Mouse (Mus musculus) hindbrain, embryonic 11.5 days (tissue): ENCODE results near the gene Il1r2. TPM values are rescaled to one million over a fixed set of nuclear protein-coding genes. Genes with fewer than 3 reads are reported as not detected.

Experiments used
- ATAC-seq: fragments of 200-750 bp; cut with Nextera tagmentation; 2 replicates; pipeline ENCODE4 v1.8.0; 2017; ENCODE audit warnings: mild to moderate bottlenecking, moderate TSS enrichment, moderate library complexity; ENCODE audit not compliant: low FRiP score
- DNase-seq: peaks from one replicate; pipeline ENCODE4 v3.0.0-alpha.2; 2015; ENCODE audit warnings: low spot score
- H3K27ac ChIP-seq: fragments of 300-500 bp; sonication (generic); 2 replicates; pipeline ENCODE4 v1.5.1; 2014; ENCODE audit warnings: mild to moderate bottlenecking, low read depth, low read length
- H3K27me3 ChIP-seq: fragments of 300-500 bp; sonication (generic); 2 replicates; pipeline ENCODE4 v1.6.1; 2014; ENCODE audit warnings: mild to moderate bottlenecking, low read length, moderate library complexity, mixed read lengths; ENCODE audit not compliant: control insufficient read depth, insufficient read depth
- H3K36me3 ChIP-seq: fragments of 300-500 bp; sonication (generic); 2 replicates; pipeline ENCODE4 v1.6.1; 2014; ENCODE audit warnings: mild to moderate bottlenecking, low read length, moderate library complexity, mixed read lengths; ENCODE audit not compliant: control insufficient read depth, insufficient read depth
- H3K4me1 ChIP-seq: fragments of 300-500 bp; sonication (generic); replicated peaks from 2 replicates; pipeline ENCODE4 v1.6.1; 2014; ENCODE audit warnings: low read length, mixed read lengths; ENCODE audit not compliant: control insufficient read depth, insufficient read depth
- H3K4me2 ChIP-seq: fragments of 300-500 bp; sonication (generic); replicated peaks from 2 replicates; pipeline ENCODE4 v1.6.1; 2014; ENCODE audit warnings: mild to moderate bottlenecking, low read depth, low read length
- H3K4me3 ChIP-seq: fragments of 300-500 bp; sonication (generic); 2 replicates; pipeline ENCODE4 v1.5.1; 2014; ENCODE audit warnings: low read depth, low read length
- H3K9ac ChIP-seq: fragments of 300-500 bp; sonication (generic); 2 replicates; pipeline ENCODE4 v1.6.1; 2014; ENCODE audit warnings: low read depth, low read length
- H3K9me3 ChIP-seq: fragments of 300-500 bp; sonication (generic); 2 replicates; pipeline ENCODE4 v1.6.1; 2016; ENCODE audit warnings: low read length; ENCODE audit not compliant: control insufficient read depth
- WGBS: fragments of 180-500 bp; shearing (Covaris S2); extraction: QIAGEN DNeasy Blood & Tissue Kit; methylation state at CpG from one replicate; pipeline ENCODE4 v1.1.7; 2014; 5-methylcytosine and 5-hydroxymethylcytosine counted together
- polyA plus RNA-seq: library from polyadenylated mRNA; unstranded; fragments of >200 nt; fragmentation: Nextera tagmentation; extraction: Ambion mirVana; gene quantifications from 2 replicates; pipeline ENCODE4 v1.2.1, GENCODE M21; 2014

Il1r2 gene
- polyA plus RNA-seq, 1 experiment from 2014 or later, result not detected

GRCm38 (mm10) chr1:40031626-40032025, 42.3 kb upstream of the Il1r2 start:
- Histone ChIP-seq H3K9ac (no peak overlapping the region), H3K9me3 (no peaks in the 10 kb centered on the region), H3K4me1 (no peaks in the 10 kb centered on the region), H3K4me3 (no peak overlapping the region), H3K36me3 (no peaks in the 10 kb centered on the region), H3K4me2 (no peak overlapping the region), H3K27ac (no peak overlapping the region), H3K27me3 (no peaks in the 10 kb centered on the region)
- ATAC-seq (no peak), DNase-seq (no peak)
- WGBS, result 90% methylated on average over 2 of the region's 2 CpGs

- Histone ChIP-seq H3K9ac (no peak overlapping the region), H3K9me3 (no peaks in the 10 kb centered on the region), H3K4me3 (no peak overlapping the region), H3K27me3 (no peaks in the 10 kb centered on the region), H3K27ac (no peak overlapping the region), H3K4me1 (no peaks in the 10 kb centered on the region), H3K36me3 (no peaks in the 10 kb centered on the region), H3K4me2 (no peak overlapping the region)
- 89% methylated on average over 4 of the region's 4 CpGs for WGBS
- no peak for ATAC-seq
- DNase-seq, result no peak
Measured at GRCm38 (mm10) chr1:40033315-40033714, 40.6 kb upstream of the Il1r2 start.

- Histone ChIP-seq H3K4me2 (no peak overlapping the region), H3K4me1 (no peaks in the 10 kb centered on the region), H3K9ac (no peak overlapping the region), H3K36me3 (no peaks in the 10 kb centered on the region), H3K27me3 (no peaks in the 10 kb centered on the region), H3K9me3 (no peaks in the 10 kb centered on the region), H3K4me3 (no peak overlapping the region), H3K27ac (no peak overlapping the region)
- 76% methylated on average over 12 of the region's 12 CpGs for whole genome bisulfite sequencing
- DNase-seq (no peak), ATAC-seq (no peak)
Measured at GRCm38 (mm10) chr1:40033743-40034420, 40.0 kb upstream of the Il1r2 start.

DNA sequence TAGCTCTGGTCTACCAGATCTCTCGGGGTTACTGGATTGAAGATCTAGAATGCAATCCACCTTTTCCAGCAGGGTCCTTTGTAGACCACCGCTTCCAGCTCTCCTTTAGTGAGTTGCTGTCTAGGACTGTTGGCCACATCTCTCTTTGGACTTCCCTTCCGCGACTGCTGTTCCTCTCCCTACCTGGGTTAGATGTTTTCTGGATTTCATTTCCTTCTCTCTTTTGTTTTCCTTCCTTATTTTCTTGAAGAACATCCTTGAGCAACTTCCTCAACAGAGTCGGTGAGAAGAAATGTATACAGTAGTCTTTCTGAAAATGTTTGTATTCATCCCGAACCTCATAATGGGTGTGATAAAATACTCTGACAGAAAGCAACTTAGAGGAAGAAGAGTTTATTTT, 36.0 kb upstream of the Il1r2 start:
- H3K27me3 ChIP-seq, result no peaks in the 10 kb centered on the region
- no peaks in the 10 kb centered on the region for H3K36me3 ChIP-seq
- DNase-seq, result no peak

GRCm38 (mm10) chr1:40045686-40046085, 28.2 kb upstream of the Il1r2 start:
- ATAC-seq (no peak), DNase-seq (no peak)
- Histone ChIP-seq H3K4me3 (no peak overlapping the region), H3K9me3 (no peaks in the 10 kb centered on the region), H3K36me3 (no peaks in the 10 kb centered on the region), H3K4me2 (no peak overlapping the region), H3K4me1 (no peaks in the 10 kb centered on the region), H3K9ac (no peak overlapping the region), H3K27ac (no peak overlapping the region), H3K27me3 (no peaks in the 10 kb centered on the region)
- WGBS, result 89% methylated on average over 6 of the region's 6 CpGs

More for the DNA sequence above, 36.0 kb upstream of the Il1r2 start:
- ATAC-seq, result no peak
- 96% methylated on average over 6 of the region's 6 CpGs for WGBS
- no peaks in the 10 kb centered on the region for H3K4me1 ChIP-seq
- no peaks in the 10 kb centered on the region for H3K9me3 ChIP-seq
- no peak overlapping the region for H3K4me2 ChIP-seq
- H3K9ac ChIP-seq, result no peak overlapping the region
- H3K4me3 ChIP-seq, result no peak overlapping the region
- H3K27ac ChIP-seq, result no peak overlapping the region

GRCm38 (mm10) chr1:40046600-40046999, 27.3 kb upstream of the Il1r2 start:
- H3K9me3 ChIP-seq, result no peaks in the 10 kb centered on the region
- no peaks in the 10 kb centered on the region for H3K27me3 ChIP-seq
- no peak for DNase-seq
- ATAC-seq, result no peak
- no peaks in the 10 kb centered on the region for H3K4me1 ChIP-seq
- H3K4me2 ChIP-seq, result no peak overlapping the region
- no peaks in the 10 kb centered on the region for H3K36me3 ChIP-seq
- no peak overlapping the region for H3K27ac ChIP-seq
- no peak overlapping the region for H3K9ac ChIP-seq
- no peak overlapping the region for H3K4me3 ChIP-seq
- 89% methylated on average over 5 of the region's 5 CpGs for WGBS

- Histone ChIP-seq H3K4me2 (no peak overlapping the region), H3K4me3 (no peak overlapping the region), H3K27me3 (no peaks in the 10 kb centered on the region), H3K36me3 (no peaks in the 10 kb centered on the region), H3K9ac (no peak overlapping the region), H3K4me1 (no peaks in the 10 kb centered on the region), H3K27ac (no peak overlapping the region), H3K9me3 (no peaks in the 10 kb centered on the region)
- 89% methylated on average over 6 of the region's 6 CpGs for WGBS
- DNase-seq (no peak), ATAC-seq (no peak)
Measured at GRCm38 (mm10) chr1:40051157-40051556, 22.7 kb upstream of the Il1r2 start.

- DNase-seq (no peak), ATAC-seq (no peak)
- Histone ChIP-seq H3K27me3 (no peaks in the 10 kb centered on the region), H3K4me2 (no peak overlapping the region), H3K9ac (no peak overlapping the region), H3K9me3 (no peaks in the 10 kb centered on the region), H3K36me3 (no peaks in the 10 kb centered on the region), H3K4me1 (no peaks in the 10 kb centered on the region), H3K4me3 (no peak overlapping the region), H3K27ac (no peak overlapping the region)
- 63% methylated on average over 8 of the region's 8 CpGs for WGBS
Measured at GRCm38 (mm10) chr1:40052156-40052555, 21.7 kb upstream of the Il1r2 start.

- no peak for ATAC-seq
- no peak for DNase-seq
- Histone ChIP-seq H3K4me1 (no peaks in the 10 kb centered on the region), H3K4me2 (no peak overlapping the region), H3K9me3 (no peaks in the 10 kb centered on the region), H3K27me3 (no peaks in the 10 kb centered on the region), H3K9ac (no peak overlapping the region), H3K27ac (no peak overlapping the region), H3K4me3 (no peak overlapping the region), H3K36me3 (no peaks in the 10 kb centered on the region)
- 86% methylated on average over 5 of the region's 5 CpGs for WGBS
Measured at GRCm38 (mm10) chr1:40053071-40053470, 20.8 kb upstream of the Il1r2 start.
